Mouse (Mus musculus) C2C12 (cell line): ENCODE measurements around the gene Mindy4b-ps. TPM values are rescaled to one million over a fixed set of nuclear protein-coding genes. Genes with fewer than 3 reads are reported as not detected.

Experiments
- H3K27me3 ChIP-seq: one replicate; pipeline ENCODE4 v1.6.1; 2011; ENCODE audit not compliant: control insufficient read depth, insufficient read depth, insufficient read length
- H3K36me3 ChIP-seq: one replicate; pipeline ENCODE4 v1.6.1; 2011; ENCODE audit not compliant: control insufficient read depth, insufficient read depth
- H3K4me3 ChIP-seq: one replicate; pipeline ENCODE4 v1.5.1; 2011; ENCODE audit warnings: mild to moderate bottlenecking, control low read depth; ENCODE audit not compliant: poor library complexity, insufficient read depth, severe bottlenecking
- H3K79me2 ChIP-seq: one replicate; pipeline ENCODE4 v1.6.1; 2011; ENCODE audit not compliant: control insufficient read depth, insufficient read depth
- H3K79me3 ChIP-seq: one replicate; pipeline ENCODE4 v1.6.1; 2011; ENCODE audit warnings: low read depth, control low read depth
- H3ac ChIP-seq: one replicate; pipeline ENCODE3; 2011; ENCODE audit warnings: low read depth; ENCODE audit not compliant: control insufficient read depth, insufficient read length
- CEBPB ChIP-seq: IDR thresholded peaks from one replicate; pipeline ENCODE4 v1.6.1; 2011; ENCODE audit warnings: low read depth, mild to moderate bottlenecking, control low read depth, moderate library complexity
- CTCF ChIP-seq: IDR thresholded peaks from one replicate; pipeline ENCODE4 v1.5.1; 2011; ENCODE audit not compliant: control insufficient read depth, insufficient read depth, insufficient read length
- FOSL1 ChIP-seq: IDR thresholded peaks from one replicate; pipeline ENCODE4 v1.8.0; 2011; ENCODE audit warnings: mild to moderate bottlenecking, low read length; ENCODE audit not compliant: poor library complexity, insufficient read depth, severe bottlenecking
- MAX ChIP-seq: IDR thresholded peaks from one replicate; pipeline ENCODE4 v1.6.1; 2011; ENCODE audit warnings: mild to moderate bottlenecking, control low read depth
- MYOD1 ChIP-seq: IDR thresholded peaks from one replicate; pipeline ENCODE4 v1.6.1; 2011; ENCODE audit warnings: low read depth; ENCODE audit not compliant: control insufficient read depth, insufficient read length
- MYOG ChIP-seq: IDR thresholded peaks from one replicate; pipeline ENCODE4 v1.6.1; 2011; ENCODE audit not compliant: control insufficient read depth, insufficient read length; ENCODE audit errors: extremely low read depth
- USF1 ChIP-seq: IDR thresholded peaks from one replicate; pipeline ENCODE4 v1.6.1; 2011; ENCODE audit warnings: low read depth, mild to moderate bottlenecking, control low read depth, moderate library complexity
- polyA plus RNA-seq: library from polyadenylated mRNA; unstranded; fragments of >200 nt; fragmentation: generic; extraction: Trizol; gene quantifications from one replicate; pipeline ENCODE4 v1.2.1, GENCODE M21; 2012; ENCODE audit warnings: missing spikeins

Mindy4b-ps gene
- polyA plus RNA-seq, 1 experiment = not detected

GRCm38 (mm10) chr3:58810353-58810752 is 11.8 kb downstream of the Mindy4b-ps start:
- no peak overlapping the region for H3K4me3 ChIP-seq
- H3K36me3 ChIP-seq = no peaks in the 10 kb centered on the region
- H3K79me2 ChIP-seq = no peaks in the 10 kb centered on the region
- no peaks in the 10 kb centered on the region for H3K79me3 ChIP-seq
- TF ChIP-seq USF1 = no peak
- TF ChIP-seq CEBPB = no peak
- no peak for TF ChIP-seq CTCF
- TF ChIP-seq MYOG = no peak
- TF ChIP-seq MAX = no peak
- TF ChIP-seq MYOD1 = no peak
- no peak for TF ChIP-seq FOSL1
- H3K27me3 ChIP-seq = no peaks in the 10 kb centered on the region
- H3ac ChIP-seq = no peak overlapping the region

GRCm38 (mm10) chr3:58809111-58809915 is 12.8 kb downstream of the Mindy4b-ps start:
- Histone ChIP-seq H3K27me3 (no peaks in the 10 kb centered on the region), H3K79me2 (no peaks in the 10 kb centered on the region), H3K4me3 (no peak overlapping the region), H3ac (no peak overlapping the region), H3K36me3 (no peaks in the 10 kb centered on the region), H3K79me3 (no peaks in the 10 kb centered on the region)
- TF ChIP-seq CTCF = no peak
- no peak for TF ChIP-seq MAX
- no peak for TF ChIP-seq FOSL1
- no peak for TF ChIP-seq USF1

- no peaks in the 10 kb centered on the region for H3K79me2 ChIP-seq
- H3K27me3 ChIP-seq = no peaks in the 10 kb centered on the region
- no peaks in the 10 kb centered on the region for H3K79me3 ChIP-seq
- H3K4me3 ChIP-seq = no peak overlapping the region
- no peak overlapping the region for H3ac ChIP-seq
- TF ChIP-seq CTCF = no peak
- TF ChIP-seq CEBPB = no peak
- no peak for TF ChIP-seq MYOD1
- TF ChIP-seq FOSL1 = no peak
- TF ChIP-seq MAX = no peak
- TF ChIP-seq USF1 = no peak
- no peak for TF ChIP-seq MYOG
- no peaks in the 10 kb centered on the region for H3K36me3 ChIP-seq
Observed at GRCm38 (mm10) chr3:58808636-58809035, 13.5 kb downstream of the Mindy4b-ps start.

- no peaks in the 10 kb centered on the region for H3K36me3 ChIP-seq
- no peak overlapping the region for H3K4me3 ChIP-seq
- TF ChIP-seq MYOG (no peak), MYOD1 (no peak), CEBPB (no peak), USF1 (no peak), CTCF (no peak), MAX (no peak), FOSL1 (no peak)
- peaks cover 3% of the 10 kb centered on the region for H3K27me3 ChIP-seq
- H3K79me2 ChIP-seq = no peaks in the 10 kb centered on the region
- no peaks in the 10 kb centered on the region for H3K79me3 ChIP-seq
- no peak overlapping the region for H3ac ChIP-seq
Observed at GRCm38 (mm10) chr3:58804745-58805144, 17.4 kb downstream of the Mindy4b-ps start.

GRCm38 (mm10) chr3:58798676-58799075 is 23.4 kb downstream of the Mindy4b-ps start:
- H3K36me3 ChIP-seq = no peaks in the 10 kb centered on the region
- no peaks in the 10 kb centered on the region for H3K79me2 ChIP-seq
- H3K79me3 ChIP-seq = no peaks in the 10 kb centered on the region
- TF ChIP-seq USF1 = no peak
- peaks cover 3% of the 10 kb centered on the region for H3K27me3 ChIP-seq
- H3ac ChIP-seq = no peak overlapping the region
- H3K4me3 ChIP-seq = no peak overlapping the region

GRCm38 (mm10) chr3:58798245-58798644 is 23.9 kb downstream of the Mindy4b-ps start:
- no peak overlapping the region for H3ac ChIP-seq
- no peaks in the 10 kb centered on the region for H3K36me3 ChIP-seq
- peaks cover 3% of the 10 kb centered on the region for H3K27me3 ChIP-seq
- H3K4me3 ChIP-seq = no peak overlapping the region
- TF ChIP-seq CTCF (no peak), USF1 (no peak), MYOD1 (no peak), FOSL1 (no peak), MYOG (no peak), MAX (no peak), CEBPB (no peak)
- H3K79me2 ChIP-seq = no peaks in the 10 kb centered on the region
- no peaks in the 10 kb centered on the region for H3K79me3 ChIP-seq
